ENCODE assay signal across 11 mouse cellular contexts in the genomic region with DNA sequence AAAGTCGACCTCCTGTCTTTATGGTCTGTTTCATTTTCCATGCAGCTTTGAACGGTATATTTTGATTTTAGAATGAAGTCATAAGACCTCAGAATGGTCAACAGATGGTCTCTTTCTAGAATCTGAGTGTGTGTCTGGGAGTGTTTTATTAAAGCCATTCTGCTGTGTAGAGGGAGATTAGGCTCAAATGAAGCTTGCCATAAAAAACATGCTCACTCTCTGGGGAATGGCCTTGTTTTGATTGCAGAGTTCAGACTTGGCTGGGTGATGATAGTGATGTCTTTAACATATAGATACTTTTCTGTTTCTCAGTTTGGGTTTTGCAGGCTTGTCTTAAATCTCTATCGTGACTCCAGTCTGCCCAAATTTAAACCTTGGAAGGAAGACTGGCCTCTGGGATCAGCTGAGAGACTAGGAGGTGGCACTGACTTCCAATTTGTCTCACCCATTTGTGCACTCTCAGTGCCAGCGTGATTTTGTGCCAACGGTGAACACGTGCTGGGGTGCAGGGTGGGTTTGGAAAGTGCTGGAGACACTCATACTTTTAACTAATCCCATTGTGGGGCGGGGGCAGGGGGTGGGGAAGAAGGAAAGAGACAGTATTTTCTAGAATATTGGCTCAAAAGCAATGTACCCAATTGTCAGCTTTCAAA. TPM values are rescaled to one million over a fixed set of nuclear protein-coding genes. Genes with fewer than 3 reads are reported as not detected.
DNase-seq lines count a peak whose midpoint lies in the region; ATAC-seq and TF ChIP-seq lines count a peak whose summit lies in the region.
"Had no signal": no experiment of that assay in that cellular context is flagged by ENCODE, and none has a peak within 500 bp of the region (broad histone marks: within the 10 kb centered on the region; RNA-seq: fewer than 3 reads in every experiment).

No protein-coding gene starts in this region.

- H3K27ac ChIP-seq in kidney, postnatal 0 days: peak overlapping the region; percentile 54; the same call in 1 of the 2 replicates
- 0 out of 2 replicates have a peak overlapping the region, but pooled peaks have one; percentile 36 for H3K27ac ChIP-seq in embryonic facial prominence, embryonic 11.5 days (replicated peaks; ENCODE audit: low read depth, low read length)
- peak overlapping the region; percentile 83; the same call in 1 of the 2 replicates for H3K27ac ChIP-seq in heart, embryonic 12.5 days (ENCODE audit: poor library complexity, severe bottlenecking)
- H3K27ac ChIP-seq in limb, embryonic 12.5 days: peak overlapping the region; percentile 82

- no peaks in the 10 kb centered on the region for H3K36me3 ChIP-seq in kidney, postnatal 0 days (ENCODE audit: insufficient read depth, low read length)
- H3K36me3 ChIP-seq in embryonic facial prominence, embryonic 11.5 days (replicated peaks; ENCODE audit: control insufficient read depth, insufficient read depth, low read depth, low read length): no peaks in the 10 kb centered on the region
- H3K36me3 ChIP-seq in heart, embryonic 12.5 days: no peaks in the 10 kb centered on the region
- H3K36me3 ChIP-seq in limb, embryonic 12.5 days: no peaks in the 10 kb centered on the region

- no peak for TF ChIP-seq CTCF in kidney, postnatal 0 days (IDR thresholded peaks at IDR 0.05; ENCODE audit: low read depth)

- H3K4me3 ChIP-seq in kidney, postnatal 0 days (replicated peaks; ENCODE audit: low read depth, low read length): no peak overlapping the region
- H3K4me3 ChIP-seq in embryonic facial prominence, embryonic 11.5 days (ENCODE audit: low read depth, low read length): no peak overlapping the region
- no peak overlapping the region for H3K4me3 ChIP-seq in heart, embryonic 12.5 days
- H3K4me3 ChIP-seq in limb, embryonic 12.5 days (replicated peaks): no peak overlapping the region
- H3K4me3 ChIP-seq: erythroblast, embryonic 14.5 days had no signal

- 56% methylated on average over 7 of the region's 7 CpGs for WGBS in kidney, postnatal 0 days
- WGBS in embryonic facial prominence, embryonic 11.5 days: 60% methylated on average over 7 of the region's 7 CpGs
- WGBS in heart, embryonic 12.5 days: 70% methylated on average over 7 of the region's 7 CpGs
- 56% methylated on average over 7 of the region's 7 CpGs for WGBS in limb, embryonic 12.5 days

- DNase-seq in kidney, postnatal 0 days (ENCODE audit: low spot score): peak; percentile 85
- no peak for DNase-seq in kidney, adult 8-10 months
- peak; percentile 47 for DNase-seq in embryonic facial prominence, embryonic 11.5 days (ENCODE audit: low spot score)
- DNase-seq in ovary, postnatal 14 days (ENCODE audit: low spot score): no peak
- DNase-seq in thymus, postnatal 14 days: no peak
- DNase-seq: cerebellum, adult 11-12 months; gastrocnemius, postnatal 25 days; right cerebral cortex, postnatal 14 days had no signal

- no peak overlapping the region for H3K4me2 ChIP-seq in kidney, postnatal 0 days (ENCODE audit: low read length)
- no peak overlapping the region for H3K4me2 ChIP-seq in embryonic facial prominence, embryonic 11.5 days (ENCODE audit: low read depth, low read length)
- no peak overlapping the region for H3K4me2 ChIP-seq in heart, embryonic 12.5 days
- no peak overlapping the region; the same call in 1 of the 2 replicates for H3K4me2 ChIP-seq in limb, embryonic 12.5 days

- no peak for ATAC-seq in kidney, postnatal 0 days (replicated peaks; ENCODE audit: low FRiP score, low read depth)
- ATAC-seq in embryonic facial prominence, embryonic 11.5 days (replicated peaks; ENCODE audit: insufficient number of reproducible peaks, low FRiP score, low TSS enrichment, low read depth): no peak
- ATAC-seq in heart, embryonic 12.5 days (ENCODE audit: insufficient number of reproducible peaks, low FRiP score): no peak
- ATAC-seq in limb, embryonic 12.5 days (ENCODE audit: insufficient number of reproducible peaks, insufficient read depth, low FRiP score, low TSS enrichment, low read depth): no peak

- H3K4me1 ChIP-seq in kidney, postnatal 0 days (replicated peaks; ENCODE audit: insufficient read depth, low read length): no peaks in the 10 kb centered on the region
- H3K4me1 ChIP-seq in embryonic facial prominence, embryonic 11.5 days (ENCODE audit: control insufficient read depth, insufficient read depth, low read length): no peaks in the 10 kb centered on the region; the same call in 1 of the 2 replicates
- H3K4me1 ChIP-seq in heart, embryonic 12.5 days (replicated peaks): peaks cover 38% of the 10 kb centered on the region
- peaks cover 35% of the 10 kb centered on the region for H3K4me1 ChIP-seq in limb, embryonic 12.5 days (replicated peaks)

- no peaks in the 10 kb centered on the region for H3K9me3 ChIP-seq in kidney, postnatal 0 days (replicated peaks; ENCODE audit: low read length)
- H3K9me3 ChIP-seq in embryonic facial prominence, embryonic 11.5 days (replicated peaks; ENCODE audit: control insufficient read depth, low read length): no peaks in the 10 kb centered on the region
- 0 out of 2 replicates have a peak, but pooled peaks cover 5% of the 10 kb centered on the region for H3K9me3 ChIP-seq in heart, embryonic 12.5 days (replicated peaks)
- no peaks in the 10 kb centered on the region for H3K9me3 ChIP-seq in limb, embryonic 12.5 days

- H3K27me3 ChIP-seq in kidney, postnatal 0 days (ENCODE audit: insufficient read depth, low read length): no peaks in the 10 kb centered on the region
- H3K27me3 ChIP-seq in embryonic facial prominence, embryonic 11.5 days (ENCODE audit: control insufficient read depth, insufficient read depth, low read length): no peaks in the 10 kb centered on the region
- H3K27me3 ChIP-seq in heart, embryonic 12.5 days (replicated peaks): no peaks in the 10 kb centered on the region
- no peaks in the 10 kb centered on the region for H3K27me3 ChIP-seq in limb, embryonic 12.5 days

- no peak overlapping the region for H3K9ac ChIP-seq in kidney, postnatal 0 days (ENCODE audit: low read depth, low read length)
- H3K9ac ChIP-seq in embryonic facial prominence, embryonic 11.5 days (replicated peaks; ENCODE audit: low read length): no peak overlapping the region
- no peak overlapping the region for H3K9ac ChIP-seq in heart, embryonic 12.5 days
- no peak overlapping the region for H3K9ac ChIP-seq in limb, embryonic 12.5 days (replicated peaks)

RNA-seq across cellular contexts. Expression of a gene that starts 26.1 kb away (rescaled TPM):
- polyA plus RNA-seq in kidney, postnatal 0 days (2015; fragmentation: Nextera tagmentation; extraction: Ambion mirVana): 114 and 118 TPM in 2 replicates
- polyA plus RNA-seq in embryonic facial prominence, embryonic 11.5 days (2014; fragmentation: Nextera tagmentation; extraction: Ambion mirVana): 200 and 208 TPM in 2 replicates
- 142 and 145 TPM in 2 replicates for polyA plus RNA-seq in heart, embryonic 12.5 days (2016; fragmentation: Nextera tagmentation; extraction: Ambion mirVana)
- polyA plus RNA-seq in limb, embryonic 12.5 days (2016; fragmentation: Nextera tagmentation; extraction: Ambion mirVana): 253 and 255 TPM in 2 replicates
- polyA plus RNA-seq: erythroblast, embryonic 14.5 days had no signal

RNA-seq across cellular contexts. Expression of a gene that starts 47.8 kb away (rescaled TPM):
- 0.41 and 0.61 TPM in 2 replicates for polyA plus RNA-seq in kidney, postnatal 0 days (2015; fragmentation: Nextera tagmentation; extraction: Ambion mirVana)
- 0.52 and 1.1 TPM in 2 replicates for polyA plus RNA-seq in embryonic facial prominence, embryonic 11.5 days (2014; fragmentation: Nextera tagmentation; extraction: Ambion mirVana)
- polyA plus RNA-seq in heart, embryonic 12.5 days (2016; fragmentation: Nextera tagmentation; extraction: Ambion mirVana): 0.13 TPM in 1 of 2 replicates, not detected in the other
- 0.80 and 1.4 TPM in 2 replicates for polyA plus RNA-seq in limb, embryonic 12.5 days (2016; fragmentation: Nextera tagmentation; extraction: Ambion mirVana)
- polyA plus RNA-seq: erythroblast, embryonic 14.5 days had no signal

RNA-seq across cellular contexts. Expression of a gene that starts 47.9 kb away (rescaled TPM):
- polyA plus RNA-seq in kidney, postnatal 0 days (2015; fragmentation: Nextera tagmentation; extraction: Ambion mirVana): 0.15 and 0.29 TPM in 2 replicates
- polyA plus RNA-seq in embryonic facial prominence, embryonic 11.5 days (2014; fragmentation: Nextera tagmentation; extraction: Ambion mirVana): 0.11 and 0.18 TPM in 2 replicates
- polyA plus RNA-seq in heart, embryonic 12.5 days (2016; fragmentation: Nextera tagmentation; extraction: Ambion mirVana): 0.09 and 0.13 TPM in 2 replicates
- 0.13 and 0.34 TPM in 2 replicates for polyA plus RNA-seq in limb, embryonic 12.5 days (2016; fragmentation: Nextera tagmentation; extraction: Ambion mirVana)
- polyA plus RNA-seq: erythroblast, embryonic 14.5 days had no signal

Comparison
In these comparisons a context has a peak if more than half of its experiments do, and no peak if none do; other contexts are left out.
1. DNase-seq: peak in kidney, postnatal 0 days (single experiment) and embryonic facial prominence, embryonic 11.5 days (single experiment); none in kidney, adult 8-10 months (0 of 2), ovary, postnatal 14 days (single experiment) and thymus, postnatal 14 days (single experiment).
2. Peak in every context shown above with its lines, with median percentiles within 50 percentile points of each other: H3K27ac ChIP-seq.